Mouse (Mus musculus): ENCODE measurements at regions not wholly inside any gene's neighbourhood (a gene's known extent, or its start where the extent isn't known, plus 50 kb on each side); places are given as distances from the start of the nearest gene placed in this dataset.

DNA sequence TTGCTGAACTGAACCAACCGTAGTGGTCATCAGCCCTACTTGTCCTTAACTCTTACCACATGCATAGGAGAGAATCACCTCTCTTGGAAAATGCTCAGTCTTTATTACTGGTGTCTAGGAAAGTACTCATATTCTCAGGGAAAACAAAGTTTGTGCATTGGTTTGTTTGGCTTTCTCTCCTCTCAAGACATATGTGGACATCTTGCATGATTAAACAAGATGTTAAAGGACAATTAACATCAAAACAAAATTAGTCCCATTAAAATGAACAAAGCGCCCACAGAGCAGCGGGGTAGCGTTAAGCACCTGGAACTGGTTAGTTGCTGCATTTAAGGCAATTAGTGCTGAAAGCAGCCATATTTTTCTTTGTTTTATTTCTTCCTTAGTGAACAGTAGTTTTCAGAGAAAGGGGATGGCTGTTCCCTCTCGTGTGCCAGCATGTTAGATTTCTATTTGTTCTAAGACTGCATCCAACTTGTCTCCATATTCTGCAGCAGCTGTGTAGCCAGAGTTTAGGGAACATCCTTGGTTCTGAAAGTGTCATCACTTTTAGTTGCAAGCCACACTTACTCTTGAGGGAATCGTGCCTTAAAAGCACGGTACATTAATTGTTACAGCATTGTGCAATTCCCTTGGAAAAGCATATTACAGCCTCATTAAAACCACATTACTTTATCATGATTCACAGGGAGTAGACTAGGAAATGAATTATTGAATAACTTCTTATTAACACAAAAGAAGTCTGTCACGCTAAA lies 137.7 kb downstream of the Ube2u start:
- DNase-seq, result no peak

DNA sequence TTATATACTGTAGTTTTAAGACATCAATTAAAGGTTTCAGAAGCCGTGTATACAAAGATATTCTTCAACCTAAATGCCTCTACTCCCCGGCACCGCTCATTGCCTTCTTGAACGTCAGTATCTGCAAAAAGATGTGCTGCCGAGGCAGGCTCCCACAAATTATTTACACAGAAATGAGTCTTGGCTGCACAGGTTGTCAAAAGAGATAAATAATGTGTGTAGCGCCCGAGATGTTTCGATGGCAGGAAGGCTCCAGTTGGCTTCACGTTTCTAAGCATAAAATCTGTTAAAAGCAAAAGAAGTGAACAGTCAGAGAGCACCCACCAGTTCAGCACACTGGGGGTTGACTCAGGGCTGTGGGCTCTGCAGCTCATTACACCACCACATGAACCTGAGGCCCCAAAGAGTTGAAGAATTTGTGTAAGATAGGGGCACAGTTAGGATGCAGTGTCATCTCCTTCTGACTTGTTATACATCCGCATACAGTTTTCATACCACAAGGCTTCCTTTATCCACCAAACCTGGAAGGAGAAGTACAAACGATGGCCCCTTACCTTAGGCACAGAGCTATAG lies 138.4 kb downstream of the Ube2u start:
- no peak for DNase-seq

DNA sequence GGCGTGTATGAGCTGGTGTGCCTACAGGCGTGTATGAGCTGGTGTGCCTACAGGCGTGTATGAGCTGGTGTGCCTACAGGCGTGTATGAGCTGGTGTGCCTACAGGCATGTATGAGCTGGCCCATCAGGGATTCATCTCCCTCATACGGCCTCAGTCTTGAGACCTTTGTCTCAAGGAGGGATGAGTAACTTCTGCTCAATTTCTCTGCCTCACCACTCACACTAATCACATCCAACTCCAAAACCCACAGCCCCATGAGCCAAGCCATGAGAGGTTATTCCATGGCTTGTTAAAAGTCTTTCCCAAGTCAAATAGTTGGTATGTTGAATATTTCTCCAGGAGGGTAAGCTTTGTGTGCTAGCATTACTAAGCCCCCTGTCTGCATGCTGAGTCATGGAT lies 146.0 kb downstream of the Ube2u start:
- no peak for DNase-seq

DNA sequence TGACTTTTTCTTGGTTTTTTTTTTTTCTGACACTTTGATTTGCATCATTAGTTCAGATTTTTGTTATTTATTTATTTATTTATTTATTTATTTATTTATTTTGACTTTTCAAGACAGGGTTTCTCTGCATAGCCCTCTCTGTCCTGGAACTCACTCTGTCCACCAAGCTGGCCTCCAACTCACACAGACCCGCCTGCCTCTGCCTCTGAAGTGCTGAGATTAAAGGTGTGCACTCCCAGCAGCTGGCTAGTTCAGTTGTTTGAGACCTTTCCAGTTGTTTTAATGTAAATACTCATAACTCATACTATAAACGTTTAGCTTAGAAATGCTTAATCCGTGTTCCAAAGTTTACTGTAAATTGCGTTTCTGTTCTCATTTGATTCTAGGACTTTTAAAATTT lies 147.9 kb downstream of the Ube2u start:
- no peak for DNase-seq

DNA sequence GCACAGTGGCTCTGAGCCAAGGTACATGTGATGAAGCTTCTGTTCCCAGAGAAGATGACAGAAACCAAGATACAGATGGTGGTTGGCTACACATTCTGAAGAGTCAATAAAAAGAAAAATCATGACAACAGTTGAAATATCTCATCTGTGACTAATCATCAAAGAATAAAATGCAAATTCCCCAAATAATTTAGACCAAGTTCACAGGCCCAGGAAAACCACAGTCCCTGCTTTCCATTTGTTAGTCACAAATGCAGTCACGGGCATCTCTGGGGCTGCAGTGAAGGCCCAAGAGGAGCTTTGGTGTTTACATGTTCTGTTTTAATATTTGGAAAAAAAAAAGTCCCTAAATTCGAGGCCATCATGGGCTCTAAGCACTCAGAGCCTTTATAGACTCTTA lies 142.1 kb upstream of the Cachd1 start:
- DNase-seq, result no peak

DNA sequence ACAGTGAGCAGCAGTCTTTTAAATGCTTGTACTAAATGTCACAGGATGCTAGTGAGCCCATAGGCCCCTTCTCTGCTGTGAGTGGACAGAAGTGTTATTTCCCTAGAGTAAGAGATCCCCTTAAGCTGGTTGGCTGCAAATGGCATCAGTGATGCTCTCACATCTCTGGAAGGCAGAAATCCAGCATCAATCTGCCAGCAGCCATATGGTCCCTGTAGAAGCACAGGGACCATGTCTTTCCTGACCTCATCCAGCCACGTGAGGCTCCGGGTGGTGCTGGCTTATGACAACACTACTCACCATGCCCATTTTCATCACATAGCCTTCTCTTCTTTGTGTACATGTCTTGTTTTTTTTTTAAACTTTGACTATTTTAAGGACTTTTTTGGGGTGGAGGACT lies 138.9 kb upstream of the Cachd1 start:
- DNase-seq, result no peak

DNA sequence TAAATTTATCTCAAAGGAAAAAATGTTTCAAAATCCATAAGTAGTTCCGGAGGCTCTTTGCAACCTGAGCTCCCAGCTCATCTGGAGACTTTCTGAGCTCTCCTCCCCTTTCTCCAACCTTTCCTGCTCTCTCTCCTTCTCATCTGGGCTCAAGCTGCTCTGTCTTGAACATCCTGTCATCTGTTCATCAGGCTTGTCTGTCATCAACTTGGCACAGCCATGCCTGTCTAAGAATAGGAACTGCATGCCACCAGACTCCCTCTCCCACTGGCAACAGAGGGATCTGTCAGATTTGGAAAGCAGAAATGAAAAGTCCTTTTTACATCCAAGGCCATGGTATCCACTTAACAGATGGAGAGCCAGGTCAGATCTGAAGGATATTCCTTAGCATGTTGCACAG lies 115.3 kb upstream of the Cachd1 start:
- DNase-seq, result no peak

DNA sequence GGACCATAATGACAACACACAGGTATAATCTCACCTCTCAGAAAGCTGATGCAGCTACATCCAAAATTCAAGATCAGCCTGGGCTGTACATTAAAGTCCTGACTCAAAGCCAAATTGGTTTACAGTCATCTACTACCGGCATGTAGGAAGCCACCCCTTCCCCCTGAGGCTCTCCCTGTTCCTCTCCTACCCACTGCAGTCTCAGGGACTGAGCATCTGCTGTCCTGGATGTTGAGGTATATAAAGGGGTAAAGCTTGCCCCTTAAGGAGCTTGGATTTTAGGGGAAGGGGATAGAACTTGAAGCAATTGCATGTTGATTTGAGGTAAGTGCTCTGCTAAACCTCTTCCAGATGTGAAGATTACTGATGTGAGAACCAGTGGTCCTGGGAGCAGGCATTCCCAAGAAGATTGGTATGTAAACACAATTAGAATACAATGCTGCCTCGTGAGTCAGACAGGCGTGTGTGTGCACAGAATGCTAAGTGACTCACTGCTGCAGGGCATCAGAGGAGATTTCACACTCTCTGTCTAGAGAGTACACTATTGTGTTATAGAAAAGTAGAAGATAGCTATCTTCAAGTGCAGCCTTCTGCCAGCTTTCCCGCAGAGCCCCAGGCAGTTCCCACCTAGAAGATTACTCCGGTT lies 111.7 kb upstream of the Cachd1 start:
- no peak for DNase-seq

DNA sequence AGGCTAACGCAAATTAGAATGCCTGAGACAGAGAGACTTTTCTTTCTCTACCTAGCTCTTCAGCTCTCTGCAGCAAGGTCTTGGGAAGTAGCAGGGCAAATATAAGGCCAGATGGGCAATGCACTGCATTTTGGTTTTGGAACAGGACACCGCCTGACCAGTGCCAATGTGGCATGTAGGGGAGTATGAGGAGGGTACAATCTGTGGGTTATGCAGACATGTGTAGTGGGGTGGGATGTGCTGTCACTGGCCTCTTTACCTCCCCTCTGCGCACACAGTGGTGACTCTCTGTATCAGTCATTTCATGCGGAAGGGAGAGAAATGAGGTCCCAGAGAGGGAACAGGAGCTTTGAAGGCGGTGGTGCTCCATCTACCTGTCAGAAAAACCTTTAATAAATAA lies 105.9 kb upstream of the Cachd1 start:
- no peak for DNase-seq

DNA sequence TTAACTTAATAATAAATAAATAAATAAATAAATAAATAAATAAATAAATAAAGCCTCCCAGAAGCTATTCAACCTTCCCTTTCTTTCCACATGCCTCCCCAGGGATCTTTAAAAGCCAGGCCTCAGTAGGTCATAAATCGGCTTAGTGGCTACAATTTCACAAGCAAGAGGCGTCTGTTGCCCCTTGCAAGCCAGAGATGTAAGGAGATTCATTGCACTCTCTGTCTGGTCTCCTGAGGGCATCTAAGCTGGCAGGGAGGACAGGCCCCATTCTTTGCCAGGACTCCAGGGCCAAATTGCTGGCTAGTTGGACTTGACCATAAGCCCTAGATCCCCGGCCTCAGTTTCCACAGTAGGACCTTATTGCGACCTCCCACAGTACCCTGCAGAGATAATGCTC lies 101.6 kb upstream of the Cachd1 start:
- no peak for DNase-seq

DNA sequence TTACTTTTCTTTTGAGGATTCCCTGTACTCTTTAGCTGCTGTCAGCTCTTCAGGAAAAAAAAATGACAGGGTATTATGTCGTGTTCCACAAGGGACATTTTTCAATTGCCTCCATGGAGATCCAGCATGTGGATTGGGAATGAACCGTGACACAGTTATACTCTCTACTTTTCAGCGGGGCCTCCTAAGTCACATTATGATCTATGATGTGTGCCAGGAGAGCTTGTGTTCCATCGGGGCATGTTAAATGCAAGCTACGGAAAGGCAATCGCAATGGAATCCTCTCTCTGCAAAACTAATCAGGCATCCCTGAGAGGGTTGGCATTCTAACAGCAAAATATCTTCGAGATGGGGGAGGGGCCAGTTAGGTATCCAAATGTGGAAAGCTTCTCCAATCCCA lies 92.7 kb upstream of the Cachd1 start:
- DNase-seq, result no peak

DNA sequence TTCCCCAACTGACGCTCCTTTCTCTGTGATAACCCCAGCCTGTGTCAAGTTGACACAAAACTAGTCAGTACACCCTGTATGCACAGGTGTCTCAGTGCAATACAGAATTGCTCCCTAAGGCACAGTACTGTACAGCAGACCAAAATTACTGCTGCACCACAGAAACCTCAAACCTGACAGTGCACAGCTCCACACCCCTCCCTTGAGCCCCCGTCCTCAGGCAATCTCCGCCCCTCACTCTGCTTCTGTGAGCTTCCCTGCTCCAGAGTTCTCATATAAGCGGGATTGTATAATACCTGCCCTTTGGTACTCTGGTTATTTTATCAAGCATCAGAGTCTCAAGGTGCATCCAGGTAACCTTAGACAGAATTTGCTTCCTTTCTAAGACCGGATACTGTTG lies 76.5 kb upstream of the Cachd1 start:
- no peak for DNase-seq

DNA sequence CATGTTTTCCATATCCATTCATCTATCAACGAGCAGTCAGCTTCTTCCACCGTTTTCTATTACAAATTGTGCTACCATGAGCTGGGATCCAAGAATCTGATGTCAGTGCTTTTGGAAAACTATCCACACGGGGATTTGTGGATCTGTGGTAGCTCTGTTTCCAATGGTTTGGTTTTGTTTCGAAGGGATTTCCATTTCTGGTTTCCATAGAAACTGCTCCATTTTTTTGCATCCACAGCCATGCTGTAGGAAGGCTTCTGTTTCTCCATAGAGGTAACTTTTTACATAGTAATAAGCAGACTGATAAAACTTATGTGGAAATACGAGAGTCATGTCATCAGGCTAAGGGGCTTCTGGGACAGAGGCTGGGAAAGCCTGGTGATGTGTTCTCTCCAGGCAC lies 76.1 kb upstream of the Cachd1 start:
- DNase-seq, result no peak

DNA sequence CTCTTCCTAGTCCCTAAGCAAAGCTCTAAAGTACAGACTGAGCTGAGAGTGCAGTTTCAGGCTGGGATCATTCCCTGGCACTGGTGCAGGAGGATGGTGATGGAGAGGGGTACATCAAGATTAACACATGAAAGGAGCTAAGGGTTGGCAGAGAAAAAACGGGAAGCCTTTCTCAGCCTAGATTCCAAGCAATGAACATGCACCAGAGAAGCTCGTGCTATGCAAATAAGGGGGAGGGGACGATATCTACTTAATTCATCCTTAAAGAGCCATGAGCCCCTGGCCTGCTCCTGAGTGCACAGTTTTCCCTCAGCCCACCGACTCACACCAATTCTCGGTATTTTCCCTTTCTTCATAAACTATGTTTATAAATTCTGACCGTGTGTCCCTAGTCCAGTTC lies 70.5 kb upstream of the Cachd1 start:
- no peak for DNase-seq

DNA sequence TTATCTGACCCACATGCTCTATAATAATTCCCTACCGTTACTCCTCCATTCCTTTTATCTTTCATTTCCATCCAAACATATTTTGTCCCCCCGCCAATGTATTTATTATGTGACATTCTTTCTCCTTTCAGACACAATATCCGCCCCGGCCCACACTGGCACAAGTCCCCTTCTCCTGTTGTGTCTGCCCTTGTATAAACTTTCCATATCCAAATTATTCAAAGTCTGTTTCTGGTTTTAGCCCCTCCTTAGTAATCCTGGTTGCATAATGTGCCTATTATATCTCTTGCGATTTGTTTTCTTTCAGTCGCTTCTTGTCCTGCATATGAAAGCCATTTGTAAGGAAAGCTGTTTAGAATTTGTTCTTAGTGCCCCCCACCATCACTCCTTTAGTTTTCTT lies 69.3 kb upstream of the Cachd1 start:
- DNase-seq, result no peak

DNA sequence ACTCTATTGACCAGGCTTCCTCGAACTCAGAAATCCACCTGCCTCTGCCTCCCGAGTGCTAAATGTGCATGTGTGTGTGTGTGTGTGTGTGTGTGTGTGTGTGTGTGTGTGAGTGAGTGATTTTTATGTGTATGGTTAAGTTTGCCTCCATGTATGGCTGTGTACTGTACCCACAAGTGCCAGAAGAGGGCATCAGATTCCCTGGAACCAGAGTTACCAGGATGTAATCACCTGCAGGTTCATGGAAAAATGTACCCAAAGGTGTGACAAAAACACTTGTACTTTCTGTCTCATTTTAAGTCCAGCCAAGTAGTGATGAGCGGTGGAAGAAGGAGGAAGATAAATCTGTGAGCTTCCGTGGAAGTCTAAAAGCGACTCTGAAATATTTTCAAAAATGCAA lies 68.2 kb upstream of the Cachd1 start:
- no peak for DNase-seq

DNA sequence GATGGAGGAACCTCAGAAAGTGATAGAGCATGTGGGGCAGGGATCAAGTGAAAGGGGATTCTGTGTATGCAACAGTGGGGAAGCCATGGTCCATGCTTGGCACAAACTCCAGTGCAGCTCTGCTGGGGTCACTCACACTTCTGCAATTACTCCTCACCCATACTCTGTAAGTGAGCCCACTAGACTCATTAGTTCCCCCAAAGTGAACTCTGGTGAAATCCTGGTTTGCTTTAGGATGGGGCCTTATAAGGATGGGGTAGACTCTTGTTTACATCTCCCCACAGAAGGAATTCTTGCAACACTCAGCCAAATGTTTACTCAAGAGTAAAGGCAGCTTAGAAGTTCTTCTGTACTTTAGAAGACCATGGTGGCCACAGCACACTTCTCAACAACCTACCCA lies 62.2 kb upstream of the Cachd1 start:
- DNase-seq, result no peak

DNA sequence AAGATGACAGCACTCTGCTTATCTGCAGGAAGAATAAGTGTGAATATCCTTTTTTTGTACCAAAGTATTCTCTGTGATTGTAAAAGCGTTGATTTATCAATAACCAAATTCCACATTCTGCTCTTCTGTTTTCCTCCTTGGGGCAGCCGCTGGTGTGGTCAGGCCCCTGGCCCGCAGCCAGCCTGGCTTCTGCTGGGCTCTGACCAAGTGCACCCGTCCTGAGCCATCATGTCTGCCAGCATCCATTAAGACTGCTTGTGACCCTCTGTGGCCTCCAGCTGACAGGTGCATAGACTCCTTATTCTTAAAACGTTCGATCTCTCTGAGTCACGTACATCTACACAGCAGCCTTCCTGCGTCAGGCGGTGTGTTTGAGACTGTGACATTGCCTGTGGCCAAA lies 58.9 kb upstream of the Cachd1 start:
- no peak for DNase-seq

DNA sequence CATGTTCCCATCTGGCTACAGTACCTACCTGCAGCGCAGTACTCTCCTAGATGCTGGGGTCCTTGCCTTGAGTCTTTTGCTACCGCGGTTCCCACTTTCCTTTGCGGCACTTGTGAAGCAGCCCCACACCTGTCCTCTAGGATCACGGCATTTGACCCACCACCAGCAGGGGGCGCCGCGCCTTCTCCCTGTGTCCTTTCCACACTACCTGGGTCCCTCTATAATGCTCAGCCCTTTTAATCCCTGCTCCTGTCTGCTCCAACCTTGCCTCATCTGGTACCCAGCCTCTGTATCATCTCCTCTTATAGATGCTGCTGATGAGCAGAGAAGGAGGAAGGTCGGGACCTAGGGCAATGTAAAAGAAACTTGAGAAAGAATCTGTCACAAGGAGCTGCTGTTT lies 53.9 kb upstream of the Cachd1 start:
- DNase-seq, result peak; percentile 6

DNA sequence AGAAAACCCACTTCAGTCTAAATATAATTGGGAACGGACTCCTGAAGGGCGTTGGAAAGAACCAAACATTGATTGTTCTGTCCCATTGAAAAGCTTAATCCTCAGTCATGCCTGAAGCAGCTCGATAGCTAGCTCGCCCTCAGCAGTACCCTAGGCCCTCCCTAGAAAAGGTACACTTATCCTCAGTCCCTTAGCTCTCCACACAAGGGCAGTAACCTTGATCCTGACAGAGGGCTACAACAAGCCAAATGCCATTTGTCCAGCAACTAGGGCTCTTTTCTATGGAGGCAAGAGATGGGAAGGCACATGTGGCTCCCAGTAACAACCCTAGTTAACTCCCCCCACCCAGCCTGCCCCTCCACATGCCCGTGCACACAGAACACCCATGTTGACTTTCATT lies 53.4 kb upstream of the Cachd1 start:
- no peak for DNase-seq

DNA sequence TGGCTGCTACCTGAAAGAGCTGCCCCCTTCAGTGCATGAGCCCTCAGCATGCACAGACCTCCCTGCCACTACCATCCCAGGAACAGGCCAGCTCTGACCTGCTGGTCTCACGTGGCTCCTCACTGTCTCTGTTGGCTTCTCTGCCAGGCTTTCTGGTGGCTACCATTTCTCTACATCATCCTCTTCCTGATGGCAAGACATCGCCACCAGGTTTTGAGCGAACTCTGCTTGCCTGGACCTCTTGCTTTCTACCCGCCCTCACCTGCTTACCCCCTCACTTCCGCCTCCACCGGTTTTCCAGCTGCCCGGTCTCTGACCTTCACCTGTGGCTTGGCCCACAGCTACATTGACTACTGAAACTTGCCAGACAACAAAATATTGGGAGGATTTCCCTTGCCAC lies 50.7 kb upstream of the Cachd1 start:
- DNase-seq, result no peak

DNA sequence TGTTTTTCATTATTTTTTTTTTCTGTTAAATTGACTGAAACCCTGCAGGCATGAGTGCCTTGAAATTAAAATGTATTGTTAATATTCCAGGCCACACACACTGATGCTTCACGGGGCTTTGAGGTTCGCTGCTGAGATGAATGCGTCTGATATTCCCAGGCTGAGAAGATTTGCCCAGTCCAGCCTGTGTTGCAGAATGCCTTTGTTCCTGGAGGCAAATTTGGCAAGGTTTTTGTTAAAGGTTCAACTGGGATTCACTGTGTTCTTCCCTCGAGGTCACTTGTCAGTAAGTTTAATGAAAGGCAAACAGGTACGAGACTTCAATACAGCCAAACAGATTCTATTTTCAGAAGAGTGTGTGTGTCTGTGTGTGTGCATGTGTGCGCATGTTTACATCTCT lies 50.0 kb upstream of the Cachd1 start:
- DNase-seq, result no peak
